Mouse (Mus musculus) forebrain, postnatal 0 days (tissue): ENCODE data around the gene Dlx4. TPM values are rescaled to one million over a fixed set of nuclear protein-coding genes. Genes with fewer than 3 reads are reported as not detected.

Experiments used
- ATAC-seq: fragments of 200-750 bp; cut with Nextera tagmentation; 2 replicates; pipeline ENCODE4 v1.8.0; 2017; ENCODE audit warnings: mild to moderate bottlenecking, moderate library complexity
- DNase-seq: peaks from one replicate; pipeline ENCODE4 v3.0.0-alpha.2; 2015
- H3K27ac ChIP-seq: fragments of 300-500 bp; sonication (generic); 2 replicates; pipeline ENCODE4 v1.5.1; 2014; ENCODE audit warnings: low read depth, mild to moderate bottlenecking, antibody characterized with exemption, low read length, moderate library complexity, mixed read lengths
- H3K27me3 ChIP-seq: fragments of 300-500 bp; sonication (generic); 2 replicates; pipeline ENCODE4 v1.6.1; 2014; ENCODE audit warnings: mild to moderate bottlenecking, low read length, mixed read lengths; ENCODE audit not compliant: insufficient read depth
- H3K36me3 ChIP-seq: fragments of 300-500 bp; sonication (generic); 2 replicates; pipeline ENCODE4 v1.6.1; 2014; ENCODE audit warnings: mild to moderate bottlenecking, moderate library complexity; ENCODE audit not compliant: insufficient read depth
- H3K4me1 ChIP-seq: fragments of 300-500 bp; sonication (generic); 2 replicates; pipeline ENCODE4 v1.6.1; 2014; ENCODE audit warnings: antibody characterized with exemption; ENCODE audit not compliant: insufficient read depth
- H3K4me2 ChIP-seq: fragments of 300-500 bp; sonication (generic); 2 replicates; pipeline ENCODE4 v1.6.1; 2014; ENCODE audit warnings: low read depth, mild to moderate bottlenecking, moderate library complexity
- H3K4me3 ChIP-seq: fragments of 300-500 bp; sonication (generic); 2 replicates; pipeline ENCODE4 v1.5.1; 2014; ENCODE audit warnings: low read depth, low read length, mixed read lengths
- H3K9ac ChIP-seq: fragments of 300-500 bp; sonication (generic); 2 replicates; pipeline ENCODE4 v1.6.1; 2014; ENCODE audit warnings: mild to moderate bottlenecking
- H3K9me3 ChIP-seq: fragments of 300-500 bp; sonication (generic); 2 replicates; pipeline ENCODE4 v1.6.1; 2016; ENCODE audit warnings: low read length
- CTCF ChIP-seq: sonication (generic); IDR thresholded peaks from 2 replicates; pipeline ENCODE4 v1.5.1; 2016; ENCODE audit warnings: antibody characterized with exemption, control low read depth, low read depth
- WGBS: fragments of 180-500 bp; shearing (Covaris S2); extraction: QIAGEN DNeasy Blood & Tissue Kit; methylation state at CpG from one replicate; pipeline ENCODE4 v1.1.7; 2014; 5-methylcytosine and 5-hydroxymethylcytosine counted together
- polyA plus RNA-seq: library from polyadenylated mRNA; unstranded; fragments of >200 nt; fragmentation: Nextera tagmentation; extraction: Ambion mirVana; gene quantifications from 2 replicates; pipeline ENCODE4 v1.2.1, GENCODE M21; 2015
- total RNA-seq: library from RNA; depleted of rRNA; stranded (reverse); fragments of >200 nt; gene quantifications from 2 replicates; pipeline ENCODE4 v1.2.3, GENCODE M21; 2014; rRNA removed

Dlx4 gene
- total and polyA plus RNA-seq, 2 experiments from 2014 or later = 0.82 TPM; not detected in 1

GRCm38 (mm10) chr11:95097889-95098288 is 48.2 kb downstream of the Dlx4 start:
- Histone ChIP-seq H3K27me3 (no peaks in the 10 kb centered on the region), H3K9ac (no peak overlapping the region), H3K27ac (no peak overlapping the region), H3K9me3 (no peaks in the 10 kb centered on the region), H3K36me3 (no peaks in the 10 kb centered on the region), H3K4me1 (no peaks in the 10 kb centered on the region), H3K4me2 (no peak overlapping the region), H3K4me3 (no peak overlapping the region)
- no peak for DNase-seq
- WGBS = 56% methylated on average over 6 of the region's 6 CpGs
- no peak for ATAC-seq
- TF ChIP-seq CTCF = no peak

- H3K27me3 ChIP-seq = no peaks in the 10 kb centered on the region
- ATAC-seq (no peak), DNase-seq (no peak)
- no peak overlapping the region for H3K27ac ChIP-seq
- H3K4me3 ChIP-seq = no peak overlapping the region
- no peak for TF ChIP-seq CTCF
- no peaks in the 10 kb centered on the region for H3K9me3 ChIP-seq
- H3K4me1 ChIP-seq = no peaks in the 10 kb centered on the region
- WGBS = 45% methylated on average over 4 of the region's 4 CpGs
- H3K36me3 ChIP-seq = no peaks in the 10 kb centered on the region
- H3K9ac ChIP-seq = no peak overlapping the region
- no peak overlapping the region for H3K4me2 ChIP-seq
Measured at GRCm38 (mm10) chr11:95096608-95097373, 49.3 kb downstream of the Dlx4 start.

DNA sequence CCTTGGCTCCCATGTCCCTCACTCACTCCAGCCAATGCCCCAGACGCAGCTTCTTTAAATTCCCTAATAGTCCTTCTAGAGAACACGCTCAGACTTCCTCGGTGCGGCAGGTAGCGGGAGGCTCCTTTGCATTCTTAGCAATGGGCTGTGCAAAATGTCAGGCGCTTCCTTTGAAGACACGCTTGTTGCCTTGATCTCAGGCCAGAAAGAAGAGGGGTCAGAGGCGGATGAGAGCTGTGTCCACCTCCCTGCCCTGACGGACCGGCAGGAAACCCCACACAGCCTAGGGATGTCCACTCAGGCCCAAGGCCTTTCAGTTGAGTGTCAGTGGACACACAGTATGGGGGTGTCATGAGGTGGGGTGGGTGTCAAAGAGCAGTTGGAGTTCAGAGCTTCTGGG is 50.5 kb downstream of the Dlx4 start:
- no peak overlapping the region for H3K27ac ChIP-seq
- H3K27me3 ChIP-seq = no peaks in the 10 kb centered on the region
- H3K9ac ChIP-seq = no peak overlapping the region
- DNase-seq (no peak), ATAC-seq (no peak)
- no peak for TF ChIP-seq CTCF
- H3K4me2 ChIP-seq = no peak overlapping the region
- no peaks in the 10 kb centered on the region for H3K9me3 ChIP-seq
- no peaks in the 10 kb centered on the region for H3K4me1 ChIP-seq
- H3K36me3 ChIP-seq = no peaks in the 10 kb centered on the region
- H3K4me3 ChIP-seq = no peak overlapping the region
- WGBS = 82% methylated on average over 10 of the region's 10 CpGs

GRCm38 (mm10) chr11:95093077-95093476 is 53.0 kb downstream of the Dlx4 start:
- DNase-seq (no peak), ATAC-seq (no peak)
- WGBS = 80% methylated on average over 5 of the region's 5 CpGs
- Histone ChIP-seq H3K27ac (no peak overlapping the region), H3K4me1 (no peaks in the 10 kb centered on the region), H3K4me2 (no peak overlapping the region), H3K9ac (no peak overlapping the region), H3K36me3 (no peaks in the 10 kb centered on the region), H3K27me3 (no peaks in the 10 kb centered on the region), H3K9me3 (no peaks in the 10 kb centered on the region), H3K4me3 (no peak overlapping the region)
- no peak for TF ChIP-seq CTCF

Other genes with a start within 250 kb of the Dlx4 start
- 26.5 and 177 TPM in 2 replicates for gene Col1a1, start 210.0 kb downstream of the Dlx4 start, total RNA-seq
- gene Col1a1, start 210.0 kb downstream of the Dlx4 start, polyA plus RNA-seq = 33.2 and 43.3 TPM in 2 replicates
- not detected in 2 replicates for gene Hils1, start 178.7 kb downstream of the Dlx4 start, total RNA-seq
- not detected in 2 replicates for gene Hils1, start 178.7 kb downstream of the Dlx4 start, polyA plus RNA-seq
- 0.15 TPM in 1 of 2 replicates, not detected in the other for gene Sgca, start 169.9 kb downstream of the Dlx4 start, total RNA-seq
- gene Sgca, start 169.9 kb downstream of the Dlx4 start, polyA plus RNA-seq = 0.09 and 0.13 TPM in 2 replicates
- gene Ppp1r9b, start 155.2 kb downstream of the Dlx4 start, total RNA-seq = 184 and 202 TPM in 2 replicates
- 22.3 and 24.9 TPM in 2 replicates for gene Ppp1r9b, start 155.2 kb downstream of the Dlx4 start, polyA plus RNA-seq
- 145 and 150 TPM in 2 replicates for gene Samd14, start 136.4 kb downstream of the Dlx4 start, total RNA-seq
- 113 and 130 TPM in 2 replicates for gene Samd14, start 136.4 kb downstream of the Dlx4 start, polyA plus RNA-seq
- gene Pdk2, start 104.9 kb downstream of the Dlx4 start, total RNA-seq = 6.9 and 10.2 TPM in 2 replicates
- 31.9 and 38.1 TPM in 2 replicates for gene Pdk2, start 104.9 kb downstream of the Dlx4 start, polyA plus RNA-seq
- gene Itga3, start 69.5 kb downstream of the Dlx4 start, total RNA-seq = 12.3 and 23.5 TPM in 2 replicates
- gene Itga3, start 69.5 kb downstream of the Dlx4 start, polyA plus RNA-seq = 5.2 and 7.4 TPM in 2 replicates
- gene Dlx3, start 26.1 kb downstream of the Dlx4 start, total RNA-seq = 0.14 TPM in 1 of 2 replicates, not detected in the other
- gene Dlx3, start 26.1 kb downstream of the Dlx4 start, polyA plus RNA-seq = not detected in 2 replicates
- not detected in 2 replicates for gene Tac4, start 115.3 kb upstream of the Dlx4 start, total RNA-seq
- gene Tac4, start 115.3 kb upstream of the Dlx4 start, polyA plus RNA-seq = not detected in 2 replicates
- gene Kat7, start 164.0 kb upstream of the Dlx4 start, total RNA-seq = 69.0 and 78.2 TPM in 2 replicates
- 62.5 and 72.8 TPM in 2 replicates for gene Kat7, start 164.0 kb upstream of the Dlx4 start, polyA plus RNA-seq
- gene Fam117a, start 190.8 kb upstream of the Dlx4 start, total RNA-seq = 5.5 TPM in 2 replicates
- 1.0 and 1.8 TPM in 2 replicates for gene Fam117a, start 190.8 kb upstream of the Dlx4 start, polyA plus RNA-seq
- gene Slc35b1, start 238.4 kb upstream of the Dlx4 start, total RNA-seq = 103 and 109 TPM in 2 replicates
- 160 and 179 TPM in 2 replicates for gene Slc35b1, start 238.4 kb upstream of the Dlx4 start, polyA plus RNA-seq